Mouse (Mus musculus) forelimb bud, embryonic 11.5 days (tissue): ENCODE data around the gene Pnmal1.
A peak's percentile ranks its signal among the peaks of the same experiment; 100 is the strongest.
"Not testable (repeated sequence)": the region's sequence is repeated elsewhere in the genome, so short reads cannot be mapped to it uniquely, and the experiment has no call there.

Experiments
- DNase-seq: peaks from one replicate; pipeline ENCODE4 v3.0.0-alpha.2; 2012; ENCODE audit warnings: low read depth, low spot score

Gene Pnmal1

DNA sequence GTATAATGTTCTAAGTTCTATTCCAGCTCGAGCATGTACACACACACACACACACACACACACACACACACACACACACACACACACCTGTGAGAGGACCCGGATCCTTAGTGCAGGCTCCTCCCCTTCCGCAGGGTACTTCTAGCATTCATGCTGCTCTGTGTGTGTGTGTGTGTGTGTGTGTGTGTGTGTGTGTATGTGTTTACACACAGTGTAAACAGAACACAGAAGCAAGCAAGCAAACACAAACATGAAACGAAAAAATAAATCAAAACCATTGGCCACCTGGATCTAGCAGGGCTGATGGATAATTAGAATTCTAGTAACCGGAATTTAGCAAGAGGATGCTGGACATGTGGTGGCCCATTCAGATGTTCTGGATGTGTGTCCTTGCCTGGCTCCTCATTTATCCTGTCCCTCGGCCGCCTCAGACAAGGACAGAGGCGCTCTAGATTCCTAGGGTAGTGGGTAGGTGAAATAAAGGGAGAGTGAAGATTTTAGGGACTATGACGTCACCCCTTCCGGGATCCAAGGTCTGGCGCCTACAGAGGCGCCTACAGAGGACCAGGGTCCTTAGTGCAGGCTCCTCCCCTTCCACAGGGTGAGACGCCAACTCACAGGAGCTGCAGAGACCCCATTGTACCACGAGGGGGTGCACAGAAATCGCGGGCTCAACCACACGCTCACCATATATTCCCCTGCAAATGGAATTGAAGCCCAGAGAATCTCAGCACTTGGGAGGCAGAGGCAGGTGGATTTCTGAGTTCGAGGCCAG lies 8.4 kb upstream of the Pnmal1 start:
- peak; percentile 89 for DNase-seq

DNA sequence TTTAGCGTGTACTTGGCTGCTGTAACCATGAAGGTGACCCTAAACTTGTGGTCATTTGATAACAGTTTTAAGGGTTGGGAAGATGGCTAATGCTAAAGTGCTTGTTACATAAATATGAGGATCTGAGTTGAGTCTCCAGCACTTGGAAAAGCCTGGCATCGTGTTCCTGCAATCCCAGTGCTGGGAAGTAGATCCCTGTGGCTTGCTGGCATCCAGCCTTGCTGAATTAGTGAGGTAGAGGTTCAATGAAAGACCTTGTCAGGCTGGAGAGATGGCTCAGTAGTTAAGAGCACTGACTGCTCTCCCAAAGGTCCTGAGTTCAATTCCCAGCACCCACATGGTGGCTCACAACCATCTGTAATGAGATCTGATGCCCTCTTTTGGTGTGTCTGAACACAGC lies 5.7 kb upstream of the Pnmal1 start:
- DNase-seq = not testable (repeated sequence)

DNA sequence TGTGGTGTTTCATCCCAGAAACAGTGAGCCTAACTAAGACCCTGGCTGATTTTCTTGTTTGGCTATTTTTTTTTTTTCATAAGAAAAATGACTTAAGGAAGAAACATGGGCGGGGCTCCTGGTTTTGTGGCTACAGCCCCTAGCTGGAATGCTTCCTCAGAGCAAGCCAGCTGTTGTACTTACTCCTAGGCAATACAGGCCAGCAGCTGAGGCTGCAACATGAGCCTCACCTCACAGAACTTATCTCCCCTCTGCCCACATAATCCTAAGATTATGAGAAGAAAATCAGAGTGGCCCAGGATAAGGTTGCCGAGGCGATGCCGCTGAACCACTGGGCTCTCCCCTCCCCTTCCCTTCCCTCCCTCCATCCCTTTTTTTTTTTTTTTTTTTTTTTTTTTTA lies 3.8 kb upstream of the Pnmal1 start:
- DNase-seq = no peak

DNA sequence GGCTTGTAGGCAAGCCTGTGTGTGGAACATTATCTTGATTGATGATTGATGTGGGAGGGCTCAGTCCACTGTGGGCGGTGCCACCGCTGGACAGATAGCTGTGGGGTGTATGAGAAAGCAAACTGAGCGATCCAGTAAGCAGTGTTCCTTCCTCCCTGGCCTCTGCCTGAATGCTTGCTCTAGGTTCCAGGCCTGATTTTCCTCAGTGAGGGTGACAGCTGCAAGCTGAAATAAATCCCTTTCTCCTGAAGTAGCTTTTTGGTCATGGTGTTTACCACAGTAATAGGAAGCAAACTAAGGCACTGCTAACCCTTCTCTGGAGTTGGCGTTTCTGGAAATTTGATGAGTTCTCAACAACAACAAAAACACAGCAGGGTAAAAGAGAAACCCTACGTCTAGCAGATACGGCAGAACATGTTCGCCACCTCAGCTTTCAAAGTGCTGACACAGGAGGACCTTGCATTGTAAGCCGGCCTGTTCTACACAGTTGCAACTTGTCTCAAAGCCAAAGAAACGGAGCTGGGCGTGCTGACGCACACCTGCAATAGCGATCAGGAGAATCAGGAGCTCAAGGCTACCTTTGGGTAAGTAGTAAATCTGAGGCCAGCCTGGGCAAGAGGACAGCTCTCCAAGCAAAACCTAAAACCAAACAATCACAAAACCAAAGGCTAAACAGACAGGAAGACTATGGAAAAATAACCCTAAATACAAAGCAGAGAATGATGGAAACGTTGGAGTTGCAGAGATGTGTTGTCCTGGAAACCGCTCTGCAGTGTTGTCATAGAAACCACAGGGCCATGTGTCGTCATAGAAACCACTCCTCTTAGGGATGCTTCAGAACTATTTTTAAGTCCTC lies 2.8 kb upstream of the Pnmal1 start:
- no peak for DNase-seq

DNA sequence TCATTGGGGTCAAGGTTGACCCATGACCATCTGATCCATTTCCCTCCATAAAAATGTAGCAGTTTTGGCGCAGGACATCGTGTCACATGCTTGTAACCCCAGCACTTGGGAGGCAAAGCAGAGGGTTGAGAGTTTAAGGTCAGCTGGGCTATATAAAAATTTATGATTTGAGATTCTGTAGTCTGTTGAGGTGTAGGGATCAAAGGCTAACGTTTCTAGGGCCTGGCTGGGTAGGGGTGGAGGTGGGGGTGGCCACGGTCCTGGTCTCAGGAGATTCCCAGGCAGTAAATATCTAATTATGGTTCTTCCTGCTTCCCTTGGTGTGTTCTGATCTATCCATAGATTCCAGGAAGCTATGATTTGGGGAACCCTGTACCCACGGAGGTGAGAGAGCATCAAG lies 2.2 kb downstream of the Pnmal1 start:
- no peak for DNase-seq

DNA sequence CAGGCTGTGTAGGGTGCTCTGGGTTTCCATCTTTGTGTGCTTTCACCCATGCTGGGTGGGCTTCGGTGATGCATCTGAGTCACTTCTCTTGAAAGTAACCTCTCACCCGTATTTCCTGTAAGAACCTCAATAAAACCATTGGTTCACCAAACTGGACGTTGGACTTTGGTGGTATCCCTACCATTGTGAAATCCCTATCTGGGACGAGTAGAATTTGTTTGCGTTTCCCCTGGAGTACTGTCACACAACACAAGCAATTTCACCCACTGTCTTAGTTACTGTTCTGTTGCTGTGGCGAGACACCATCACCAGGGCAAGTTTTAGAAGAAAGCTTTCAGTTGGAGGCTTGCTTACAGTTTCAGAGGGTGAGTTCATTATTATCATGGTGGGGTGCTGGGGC lies 8.9 kb downstream of the Pnmal1 start:
- no peak for DNase-seq

DNA sequence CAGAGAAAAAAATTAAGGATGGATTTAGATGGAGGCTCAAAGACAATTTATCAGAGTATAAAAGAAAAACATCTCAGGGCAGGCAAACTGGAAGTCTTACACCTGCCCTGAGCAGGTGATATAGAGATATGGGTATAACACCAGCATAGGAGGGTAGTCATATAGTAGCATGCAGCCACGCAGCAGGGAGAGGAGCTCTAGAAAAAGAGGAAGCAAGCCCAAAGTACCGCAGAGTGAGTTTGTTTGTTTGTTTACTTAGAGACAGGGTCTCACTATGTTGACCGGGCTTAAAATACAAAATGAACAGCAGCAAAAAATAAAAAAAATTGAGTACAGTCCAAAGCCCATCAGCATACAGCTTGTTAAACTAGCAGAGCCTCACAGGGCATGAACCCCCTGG lies 11.7 kb downstream of the Pnmal1 start:
- DNase-seq = no peak

DNA sequence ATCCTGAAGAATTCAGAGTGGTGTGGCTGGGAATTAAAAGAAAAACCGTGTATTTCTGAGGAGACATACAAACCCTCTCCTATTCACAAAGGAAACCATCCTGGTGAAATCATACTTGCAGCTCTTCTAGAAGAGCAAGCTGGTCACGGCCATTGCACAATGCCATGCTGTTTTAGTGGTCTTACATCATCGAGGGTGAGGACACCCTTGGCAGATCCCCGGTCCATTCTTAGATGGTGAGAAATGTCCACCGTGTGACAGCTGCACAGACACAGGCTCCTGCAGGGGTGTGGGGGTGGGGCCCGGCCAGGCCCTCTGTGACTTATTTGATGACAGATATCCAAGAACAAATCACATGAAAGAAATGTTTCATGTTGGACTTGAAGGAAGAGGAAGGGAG lies 14.5 kb downstream of the Pnmal1 start:
- DNase-seq = no peak

DNA sequence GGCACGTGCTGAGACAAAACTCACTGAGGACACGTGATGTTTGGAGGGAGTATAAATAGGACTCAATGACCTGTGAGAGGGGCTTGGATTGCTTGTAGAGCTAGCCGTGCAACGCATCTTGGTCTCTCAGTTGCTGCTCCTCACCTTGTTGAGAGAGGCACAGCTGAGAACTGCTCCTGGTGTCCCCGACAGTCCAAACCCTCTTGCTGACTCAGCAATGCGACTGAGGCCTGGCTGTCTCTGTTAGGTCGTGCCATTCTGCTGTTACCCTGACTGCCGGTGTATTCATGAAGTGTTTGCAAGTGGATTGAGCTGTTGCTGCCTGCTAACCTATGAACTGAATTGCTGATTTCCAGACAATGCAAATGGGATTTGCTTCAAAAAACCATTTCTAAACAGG lies 16.8 kb downstream of the Pnmal1 start:
- DNase-seq = no peak

DNA sequence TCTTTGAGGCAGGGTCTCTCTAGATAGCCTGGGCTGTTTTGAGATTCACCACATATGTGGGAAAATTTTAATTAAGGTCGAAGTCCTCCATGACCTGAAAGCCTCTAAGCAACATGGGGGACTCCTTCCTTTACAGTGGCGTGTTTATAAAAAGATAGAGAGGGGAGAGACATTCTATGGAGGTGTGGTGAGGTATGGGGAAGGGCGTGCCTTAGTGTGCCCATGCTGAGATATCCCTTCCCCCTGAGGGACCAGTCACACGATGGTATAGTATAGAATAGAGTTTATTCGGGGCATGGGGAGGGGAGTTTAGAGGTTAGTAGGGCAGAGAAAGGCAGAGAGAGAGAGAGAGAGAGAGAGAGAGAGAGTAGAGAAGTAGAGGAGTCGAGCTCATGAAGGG lies 18.7 kb downstream of the Pnmal1 start:
- no peak for DNase-seq

DNA sequence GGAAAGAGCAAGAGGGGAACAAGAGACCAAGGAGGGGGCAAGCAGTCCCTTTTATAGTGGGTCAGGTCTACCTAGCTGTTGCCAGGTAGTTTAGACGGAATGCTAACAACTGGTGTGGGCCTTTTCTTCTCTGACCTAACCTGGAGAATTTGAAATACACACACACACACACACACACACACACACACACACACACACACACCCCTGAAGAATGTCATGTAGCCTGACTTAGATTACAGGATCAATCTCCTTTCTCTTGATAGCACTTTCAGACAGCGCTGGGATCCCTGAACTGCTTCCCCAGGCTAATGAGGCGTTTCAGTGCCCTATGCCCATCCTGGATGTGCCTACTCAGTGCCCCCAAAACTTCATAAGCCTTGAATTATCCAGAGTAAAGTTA lies 19.1 kb downstream of the Pnmal1 start:
- no peak for DNase-seq

DNA sequence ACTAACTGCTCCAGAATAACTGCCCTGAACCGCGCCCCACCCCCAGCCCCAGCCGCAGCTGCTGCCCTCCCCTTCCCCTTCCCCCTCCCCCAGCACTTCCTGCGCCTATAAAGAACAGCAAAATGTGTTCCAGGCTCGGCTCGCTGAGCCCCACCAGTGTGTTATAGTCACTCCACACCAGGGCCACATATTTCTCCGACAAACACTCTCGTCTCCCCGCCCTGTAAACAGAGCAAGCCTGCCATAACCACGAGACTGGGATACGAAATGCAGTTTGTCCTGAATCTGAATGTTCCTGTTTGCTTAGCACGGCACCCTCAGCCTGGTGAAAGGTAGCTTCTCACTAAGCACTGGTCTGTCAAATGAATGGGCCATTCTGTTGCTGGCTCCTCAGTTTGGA lies 20.9 kb downstream of the Pnmal1 start:
- DNase-seq = peak; percentile 66

DNA sequence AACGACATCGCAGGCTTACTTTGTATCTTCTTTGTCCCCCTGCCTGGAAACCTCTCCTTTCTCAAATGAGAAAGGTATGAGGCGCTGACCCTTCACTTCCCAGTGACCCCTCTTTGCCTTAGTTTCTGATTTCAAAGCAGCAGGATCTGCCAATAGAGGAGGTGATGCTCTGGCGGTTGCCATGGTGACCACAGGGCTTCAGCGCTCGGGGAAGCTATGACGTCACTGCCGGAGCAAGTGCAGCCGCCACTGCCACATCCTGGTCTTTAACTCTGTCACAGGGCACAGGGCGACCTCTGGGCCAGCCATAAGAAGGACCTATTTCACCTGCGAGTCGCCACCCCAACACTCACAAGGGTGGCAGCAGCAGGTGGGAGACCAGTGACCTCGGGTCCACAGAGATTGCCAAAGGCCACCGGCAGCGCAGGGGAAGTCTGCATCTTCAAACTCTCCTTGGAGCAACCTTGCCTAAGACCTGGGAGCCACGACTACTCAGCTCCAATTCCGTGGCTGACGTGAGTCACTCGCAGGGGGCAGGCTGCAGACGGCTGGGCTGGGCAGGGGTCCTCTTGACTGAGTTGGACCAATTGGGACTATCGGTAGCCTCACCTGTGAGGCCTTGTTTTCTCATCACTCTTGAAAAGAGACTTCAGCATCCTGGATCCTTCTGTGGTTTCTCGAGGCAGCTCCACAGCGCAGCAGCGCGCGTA lies 23.5 kb downstream of the Pnmal1 start, which contains the start of gene Gm42372:
Gene Gm42372, plus strand, starts transcription at position 228 of the 710 bp plus-strand sequence.
- DNase-seq = peak; percentile 92

DNA sequence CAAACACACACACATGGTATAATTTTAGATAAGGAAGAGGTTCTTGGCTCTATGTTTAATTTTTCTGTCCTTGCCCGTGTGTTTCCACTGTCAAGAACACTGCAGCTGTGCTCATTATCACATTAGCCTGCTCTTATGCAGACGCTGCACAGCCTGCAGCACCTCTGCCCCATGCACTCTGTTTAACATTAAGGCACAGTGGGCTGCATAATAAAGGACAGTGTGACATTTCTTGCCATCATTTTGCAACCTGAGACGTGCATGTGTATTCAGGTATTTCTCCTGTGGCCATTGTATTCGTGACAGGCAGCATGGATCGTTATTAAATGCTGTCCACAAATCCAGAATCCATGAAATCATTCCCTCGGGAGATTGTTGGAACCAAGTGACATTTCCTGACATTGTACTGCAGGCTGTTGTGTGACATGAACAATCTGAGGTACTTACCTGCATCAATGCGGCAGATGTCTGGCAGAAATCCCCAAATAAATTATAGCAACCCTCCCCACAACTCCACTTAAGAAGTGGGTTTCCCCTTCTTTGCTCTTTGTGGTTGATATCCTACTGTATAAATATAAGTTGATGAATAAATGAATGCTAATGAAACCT lies 28.2 kb downstream of the Pnmal1 start:
- DNase-seq = no peak

DNA sequence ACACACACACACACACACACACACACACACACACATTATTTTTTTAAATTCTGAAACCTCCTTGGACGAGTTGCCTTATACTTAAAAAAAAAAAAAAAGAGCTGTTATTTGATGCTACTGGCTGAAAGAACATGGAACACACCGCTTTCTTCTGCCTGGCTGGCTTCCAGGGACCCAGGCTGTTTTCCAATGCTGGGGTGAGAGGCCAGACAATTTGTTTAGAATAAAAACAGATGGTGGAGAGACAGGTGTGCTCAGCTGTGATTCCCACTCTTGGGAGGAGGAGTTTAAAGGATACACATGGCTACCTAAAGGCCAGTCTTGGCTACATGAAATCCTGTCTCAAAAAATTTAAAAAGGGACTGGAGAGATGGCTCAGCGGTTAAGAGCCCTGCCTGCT lies 28.9 kb downstream of the Pnmal1 start:
- DNase-seq = peak; percentile 57

DNA sequence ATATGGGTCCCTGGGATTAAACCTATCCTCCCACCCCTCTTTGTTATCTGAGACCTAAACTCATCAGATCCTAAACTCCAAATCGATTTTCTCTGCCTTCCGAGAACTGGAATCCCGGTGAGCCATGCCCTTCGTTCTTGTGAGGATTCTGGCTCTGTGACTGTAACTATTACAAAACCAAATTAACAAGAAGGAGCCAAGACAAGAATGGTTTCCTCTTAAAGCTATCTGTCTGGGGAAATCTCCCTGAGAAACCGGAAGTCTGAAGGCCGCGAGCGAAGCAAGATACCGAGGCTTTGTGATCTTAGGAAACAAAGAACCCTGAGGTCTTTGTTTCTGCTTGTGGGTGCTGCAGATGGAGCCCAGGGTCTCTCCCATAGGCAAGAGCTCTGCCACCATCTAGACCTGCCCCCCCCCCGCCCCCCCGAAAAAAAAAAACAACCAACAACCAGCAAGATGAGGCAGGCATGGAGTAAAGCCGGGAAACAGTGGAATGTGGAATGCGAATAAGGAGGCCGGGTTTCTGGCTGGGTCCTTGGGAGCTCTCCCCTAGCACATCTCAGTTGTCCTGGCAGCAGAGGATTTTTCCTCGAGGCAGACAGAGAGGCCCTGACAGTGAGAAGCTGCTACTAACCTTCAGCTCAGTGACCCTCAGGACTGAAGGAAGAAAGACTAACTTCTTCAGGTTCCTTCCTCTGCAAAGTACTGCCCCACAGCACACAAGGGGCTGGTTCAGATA lies 30.7 kb downstream of the Pnmal1 start:
- no peak for DNase-seq

DNA sequence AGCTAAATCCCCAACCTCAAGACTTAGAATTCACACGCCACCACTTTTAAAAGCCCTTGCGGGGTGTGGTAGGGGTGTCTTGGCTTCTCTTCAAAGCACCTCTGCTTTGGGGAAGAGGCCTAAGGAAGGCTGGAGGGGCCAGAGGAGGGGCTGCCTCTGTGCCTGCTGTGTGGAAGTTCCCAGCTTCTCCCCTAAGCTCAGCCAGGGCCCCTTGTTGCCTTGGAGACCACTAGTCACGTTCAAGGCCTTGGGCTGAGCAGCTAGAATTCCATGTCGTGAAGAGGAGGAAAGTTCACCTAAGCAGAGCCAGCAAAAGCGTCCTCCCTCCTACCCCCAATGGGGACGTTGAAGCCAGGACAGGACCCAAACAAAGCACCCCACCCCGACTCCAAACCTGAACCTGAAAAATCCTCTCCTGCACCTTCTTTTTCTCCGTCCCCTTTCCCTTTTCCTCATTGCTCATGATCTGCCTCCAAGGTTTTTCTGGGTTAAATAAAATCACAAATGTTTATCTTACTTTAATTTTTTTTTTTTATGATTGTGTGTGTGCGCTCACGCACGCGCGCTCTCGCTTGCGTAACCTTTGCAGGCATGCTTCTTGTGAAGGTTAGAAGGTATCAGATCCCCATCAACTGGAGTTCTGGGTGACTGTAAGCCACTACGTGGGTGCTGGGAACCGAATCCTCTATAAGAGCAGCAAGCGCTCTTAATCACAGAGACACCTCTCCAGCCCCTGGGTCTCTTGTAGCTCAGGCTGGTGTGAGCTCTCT lies 32.4 kb downstream of the Pnmal1 start:
- peak; percentile 74 for DNase-seq

DNA sequence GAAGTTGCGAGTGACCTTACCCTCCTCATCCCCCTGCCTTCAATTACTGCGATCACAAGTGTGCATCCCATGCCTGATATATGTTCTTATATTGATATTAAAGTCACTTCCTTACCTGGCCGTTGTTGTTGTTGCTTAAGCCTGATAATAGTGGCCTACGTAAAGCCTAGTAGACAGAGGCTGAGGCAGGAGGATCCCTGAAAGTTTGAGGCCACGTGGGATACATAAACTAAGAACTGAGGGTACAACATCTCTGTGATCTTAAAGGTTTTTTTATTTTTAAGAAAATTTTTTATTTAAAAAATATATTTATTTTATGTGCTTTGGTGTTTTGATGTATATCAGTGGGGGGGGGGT lies 33.0 kb downstream of the Pnmal1 start, which contains the start of gene Ccdc8:
Gene Ccdc8, plus strand, starts transcription at position 258 of the 357 bp plus-strand sequence.
- no peak for DNase-seq

DNA sequence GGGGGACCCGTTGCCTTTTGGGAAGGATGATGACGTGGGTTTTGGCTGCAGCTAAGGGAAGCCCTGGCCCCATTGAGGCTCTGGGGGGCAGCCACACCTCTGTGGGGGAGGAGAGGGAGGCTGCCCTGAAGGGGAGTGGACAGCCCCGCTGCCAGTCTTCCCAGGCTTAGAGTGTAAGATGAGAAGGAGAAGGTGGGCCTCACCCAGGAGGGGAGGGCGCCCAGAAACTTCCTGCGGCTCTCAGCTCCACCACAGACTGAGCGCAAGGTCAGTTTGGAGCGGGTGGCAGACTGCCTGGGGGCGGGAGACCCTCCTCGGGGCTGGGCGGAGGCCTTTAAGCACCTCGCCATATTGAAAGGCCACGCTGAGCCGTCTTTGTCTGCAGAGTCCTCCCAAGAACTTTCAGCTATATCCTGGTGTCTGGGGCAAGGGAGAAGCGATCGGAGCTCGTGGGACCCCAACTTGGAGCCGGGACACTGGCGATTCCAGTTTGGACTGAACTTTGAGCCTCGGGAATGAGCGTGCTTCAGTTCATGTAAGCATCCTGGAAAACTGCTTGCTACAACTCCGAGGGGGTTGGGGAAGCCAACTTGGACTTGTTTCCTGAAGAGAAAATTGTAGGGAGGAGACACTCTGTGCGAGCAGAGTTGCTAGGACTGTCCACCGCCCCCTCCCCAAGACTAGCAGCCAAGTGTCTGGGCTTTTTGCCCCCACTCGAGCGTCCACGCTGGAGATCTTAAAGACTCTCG lies 34.3 kb downstream of the Pnmal1 start:
- peak; percentile 89 for DNase-seq

DNA sequence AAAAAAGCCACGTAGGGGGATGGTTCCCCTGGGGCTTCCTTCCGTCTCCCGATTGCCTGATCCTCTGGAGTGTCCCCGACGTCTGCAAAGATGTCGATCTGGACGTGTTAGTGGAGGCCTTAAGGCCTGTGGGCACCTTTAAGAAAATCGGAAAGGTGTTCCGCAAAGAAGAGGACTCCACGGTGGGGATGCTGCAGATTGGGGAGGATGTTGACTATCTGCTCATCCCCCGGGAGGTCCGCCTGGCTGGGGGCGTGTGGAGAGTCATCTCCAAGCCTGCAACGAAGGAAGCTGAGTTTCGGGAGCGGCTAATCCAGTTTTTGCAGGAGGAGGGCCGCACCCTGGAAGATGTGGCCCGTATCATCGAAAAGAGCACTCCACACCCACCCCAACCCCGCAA lies 34.9 kb downstream of the Pnmal1 start:
- no peak for DNase-seq
